8 mouse cellular contexts compared by ENCODE assay signal in genomic region chr16:96030476-96031102, GRCm38 (mm10). TPM values are rescaled to one million over a fixed set of nuclear protein-coding genes. Genes with fewer than 3 reads are reported as not detected.
DNase-seq lines count a peak whose midpoint lies in the region; ATAC-seq and TF ChIP-seq lines count a peak whose summit lies in the region.

No protein-coding gene starts in this region.

- no peak overlapping the region for H3K9ac ChIP-seq in kidney, embryonic 14.5 days (ENCODE audit: low read depth, low read length)
- no peak overlapping the region for H3K9ac ChIP-seq in kidney, postnatal 0 days (ENCODE audit: low read depth, low read length)

- no peak overlapping the region for H3K4me2 ChIP-seq in kidney, embryonic 14.5 days (replicated peaks; ENCODE audit: low read depth, low read length)
- H3K4me2 ChIP-seq in kidney, postnatal 0 days (ENCODE audit: low read length), result no peak overlapping the region

- peaks cover 14% of the 10 kb centered on the region for H3K36me3 ChIP-seq in kidney, adult 2 months (ENCODE audit: control insufficient read depth, insufficient read depth, low read length)
- peaks cover 98% of the 10 kb centered on the region for H3K36me3 ChIP-seq in kidney, embryonic 14.5 days (ENCODE audit: control insufficient read depth, insufficient read depth, low read length)
- peaks cover 84% of the 10 kb centered on the region for H3K36me3 ChIP-seq in kidney, postnatal 0 days (ENCODE audit: insufficient read depth, low read length)
- H3K36me3 ChIP-seq in splenic B cell, adult 2 months (ENCODE audit: control insufficient read depth, insufficient read depth, low read length, poor library complexity, severe bottlenecking), result peaks cover 42% of the 10 kb centered on the region

- no peak overlapping the region for H3K4me3 ChIP-seq in kidney, adult 2 months (ENCODE audit: insufficient read depth, low read depth, low read length)
- no peak overlapping the region for H3K4me3 ChIP-seq in kidney, embryonic 14.5 days (ENCODE audit: low read length)
- H3K4me3 ChIP-seq in kidney, postnatal 0 days (replicated peaks; ENCODE audit: low read depth, low read length), result no peak overlapping the region

- no peaks in the 10 kb centered on the region for H3K4me1 ChIP-seq in kidney, adult 2 months (ENCODE audit: control insufficient read depth, insufficient read depth, low read length)
- no peaks in the 10 kb centered on the region for H3K4me1 ChIP-seq in kidney, embryonic 14.5 days (ENCODE audit: control insufficient read depth, insufficient read depth, low read length)
- no peaks in the 10 kb centered on the region for H3K4me1 ChIP-seq in kidney, postnatal 0 days (replicated peaks; ENCODE audit: insufficient read depth, low read length)

- H3K27me3 ChIP-seq in kidney, adult 2 months (replicated peaks; ENCODE audit: control insufficient read depth, insufficient read depth, low read length), result no peaks in the 10 kb centered on the region
- no peaks in the 10 kb centered on the region for H3K27me3 ChIP-seq in kidney, embryonic 14.5 days (ENCODE audit: control insufficient read depth, insufficient read depth, low read length)
- no peaks in the 10 kb centered on the region for H3K27me3 ChIP-seq in kidney, postnatal 0 days (ENCODE audit: insufficient read depth, low read length)
- no peaks in the 10 kb centered on the region for H3K27me3 ChIP-seq in splenic B cell, adult 2 months (ENCODE audit: control insufficient read depth, insufficient read depth, low read length, poor library complexity, severe bottlenecking)

- TF ChIP-seq POLR2A in kidney, adult 2 months (IDR thresholded peaks at IDR 0.05; ENCODE audit: low read depth, low read length), result no peak

- no peak overlapping the region for H3K27ac ChIP-seq in kidney, adult 2 months (ENCODE audit: insufficient read depth, low read depth, low read length)
- H3K27ac ChIP-seq in kidney, embryonic 14.5 days (ENCODE audit: low read depth, low read length), result no peak overlapping the region
- no peak overlapping the region for H3K27ac ChIP-seq in kidney, postnatal 0 days

- H3K9me3 ChIP-seq in kidney, embryonic 14.5 days (ENCODE audit: control insufficient read depth, low read length), result no peaks in the 10 kb centered on the region
- H3K9me3 ChIP-seq in kidney, postnatal 0 days (replicated peaks; ENCODE audit: low read length), result no peaks in the 10 kb centered on the region

- peak; percentile 41 for TF ChIP-seq CTCF in kidney, adult 2 months (conservative IDR thresholded peaks at IDR 0.05; ENCODE audit: insufficient read depth, insufficient read length, low read depth, low read length)
- TF ChIP-seq CTCF in kidney, postnatal 0 days (IDR thresholded peaks at IDR 0.05; ENCODE audit: low read depth), result peak; percentile 57

- DNase-seq in kidney, adult 2 months, result peak; percentile 9
- peak; percentile 19 for DNase-seq in T-cell, adult 2 months (ENCODE audit: low spot score)
- peak; percentile 7 for DNase-seq in kidney, postnatal 0 days (ENCODE audit: low spot score)
- DNase-seq in splenic B cell, adult 2 months (ENCODE audit: low read depth, low spot score), result peak; percentile 53
- no peak for DNase-seq in layer of hippocampus, postnatal 10 days (ENCODE audit: low spot score in 2 of 2)
- DNase-seq in embryo, embryonic 9.5 days (ENCODE audit: extremely low spot score), result no peak

- WGBS in kidney, adult 2 months, result 90% methylated on average over 2 of the region's 2 CpGs
- 92% methylated on average over 2 of the region's 2 CpGs for WGBS in kidney, embryonic 14.5 days
- 93% methylated on average over 2 of the region's 2 CpGs for WGBS in kidney, postnatal 0 days

- no peak for ATAC-seq in kidney, embryonic 14.5 days (ENCODE audit: low FRiP score, low TSS enrichment)
- ATAC-seq in kidney, postnatal 0 days (replicated peaks; ENCODE audit: low FRiP score, low read depth), result no peak
- no peak for ATAC-seq in cerebellum, adult (ENCODE audit: insufficient number of reproducible peaks, low FRiP score, low TSS enrichment)

RNA-seq across cellular contexts. Expression of gene Psmg1, which starts 39.8 kb away (rescaled TPM):
- 34.2 and 35.6 TPM in 2 replicates for polyA plus RNA-seq in kidney, adult 2 months (2012; rRNA removed)
- 99.2 and 105 TPM in 2 replicates for polyA plus RNA-seq in kidney, embryonic 14.5 days (2014; fragmentation: Nextera tagmentation; extraction: Ambion mirVana)
- polyA plus RNA-seq in kidney, postnatal 0 days (2015; fragmentation: Nextera tagmentation; extraction: Ambion mirVana), result 73.8 and 81.5 TPM in 2 replicates
- total RNA-seq in layer of hippocampus, postnatal 10 days (2021), result 10 to 100 TPM; 20.1 to 23.3 TPM

RNA-seq across cellular contexts. Expression of gene Brwd1, which starts 51.7 kb away (rescaled TPM):
- 15.2 and 19.1 TPM in 2 replicates for polyA plus RNA-seq in kidney, adult 2 months (2012; rRNA removed)
- 82.3 and 116 TPM in 2 replicates for polyA plus RNA-seq in kidney, embryonic 14.5 days (2014; fragmentation: Nextera tagmentation; extraction: Ambion mirVana)
- polyA plus RNA-seq in kidney, postnatal 0 days (2015; fragmentation: Nextera tagmentation; extraction: Ambion mirVana), result 45.4 and 52.8 TPM in 2 replicates
- 100 to 1,000 TPM; 101 to 152 TPM for total RNA-seq in layer of hippocampus, postnatal 10 days (2021)

Comparison
In these comparisons a context has a peak if more than half of its experiments do, and no peak if none do; other contexts are left out.
1. DNase-seq: peak in kidney, adult 2 months (single experiment), T-cell, adult 2 months (single experiment), kidney, postnatal 0 days (single experiment) and splenic B cell, adult 2 months (single experiment); none in layer of hippocampus, postnatal 10 days (0 of 2) and embryo, embryonic 9.5 days (single experiment).